Mouse (Mus musculus) C2C12 (cell line): Measurements from ENCODE around the gene Tec. TPM values are rescaled to one million over a fixed set of nuclear protein-coding genes. Genes with fewer than 3 reads are reported as not detected.

Source experiments
- H3K27me3 ChIP-seq: one replicate; pipeline ENCODE4 v1.6.1; 2011; ENCODE audit not compliant: control insufficient read depth, insufficient read depth, insufficient read length
- H3K36me3 ChIP-seq: one replicate; pipeline ENCODE4 v1.6.1; 2011; ENCODE audit not compliant: control insufficient read depth, insufficient read depth
- H3K4me3 ChIP-seq: one replicate; pipeline ENCODE4 v1.5.1; 2011; ENCODE audit warnings: mild to moderate bottlenecking, control low read depth; ENCODE audit not compliant: poor library complexity, insufficient read depth, severe bottlenecking
- H3K79me2 ChIP-seq: one replicate; pipeline ENCODE4 v1.6.1; 2011; ENCODE audit not compliant: control insufficient read depth, insufficient read depth
- H3K79me3 ChIP-seq: one replicate; pipeline ENCODE4 v1.6.1; 2011; ENCODE audit warnings: low read depth, control low read depth
- H3ac ChIP-seq: one replicate; pipeline ENCODE3; 2011; ENCODE audit warnings: low read depth; ENCODE audit not compliant: control insufficient read depth, insufficient read length
- CEBPB ChIP-seq: IDR thresholded peaks from one replicate; pipeline ENCODE4 v1.6.1; 2011; ENCODE audit warnings: low read depth, mild to moderate bottlenecking, control low read depth, moderate library complexity
- CTCF ChIP-seq: IDR thresholded peaks from one replicate; pipeline ENCODE4 v1.5.1; 2011; ENCODE audit not compliant: control insufficient read depth, insufficient read depth, insufficient read length
- FOSL1 ChIP-seq: IDR thresholded peaks from one replicate; pipeline ENCODE4 v1.8.0; 2011; ENCODE audit warnings: mild to moderate bottlenecking, low read length; ENCODE audit not compliant: poor library complexity, insufficient read depth, severe bottlenecking
- MAX ChIP-seq: IDR thresholded peaks from one replicate; pipeline ENCODE4 v1.6.1; 2011; ENCODE audit warnings: mild to moderate bottlenecking, control low read depth
- MYOD1 ChIP-seq: IDR thresholded peaks from one replicate; pipeline ENCODE4 v1.6.1; 2011; ENCODE audit warnings: low read depth; ENCODE audit not compliant: control insufficient read depth, insufficient read length
- MYOG ChIP-seq: IDR thresholded peaks from one replicate; pipeline ENCODE4 v1.6.1; 2011; ENCODE audit not compliant: control insufficient read depth, insufficient read length; ENCODE audit errors: extremely low read depth
- USF1 ChIP-seq: IDR thresholded peaks from one replicate; pipeline ENCODE4 v1.6.1; 2011; ENCODE audit warnings: low read depth, mild to moderate bottlenecking, control low read depth, moderate library complexity
- polyA plus RNA-seq: library from polyadenylated mRNA; unstranded; fragments of >200 nt; fragmentation: generic; extraction: Trizol; gene quantifications from one replicate; pipeline ENCODE4 v1.2.1, GENCODE M21; 2012; ENCODE audit warnings: missing spikeins

The Tec gene
- polyA plus RNA-seq, 1 experiment: 0.88 TPM

DNA sequence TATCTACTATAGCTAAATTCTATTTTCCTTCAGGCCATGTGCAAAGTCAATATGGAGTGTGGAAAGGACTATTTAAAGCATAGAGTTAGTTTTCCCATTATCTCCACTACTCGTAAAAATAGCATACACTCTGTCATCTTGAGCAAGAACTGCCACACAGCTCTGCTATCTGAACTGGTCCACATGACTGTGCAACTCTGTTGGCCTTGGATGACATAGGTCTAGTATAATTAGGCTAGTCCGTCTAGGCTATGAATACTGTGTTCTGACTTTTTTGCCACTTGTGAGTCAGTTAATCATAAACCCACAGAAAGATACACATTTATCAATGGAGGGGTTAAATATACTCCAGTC lies 14.1 kb upstream of the Tec start:
- H3ac ChIP-seq: no peak overlapping the region
- no peaks in the 10 kb centered on the region for H3K79me2 ChIP-seq
- no peak for TF ChIP-seq MYOD1
- no peak for TF ChIP-seq CTCF
- TF ChIP-seq MYOG: no peak
- no peak for TF ChIP-seq MAX
- no peak for TF ChIP-seq FOSL1
- no peak for TF ChIP-seq USF1
- TF ChIP-seq CEBPB: no peak
- H3K36me3 ChIP-seq: no peaks in the 10 kb centered on the region
- no peaks in the 10 kb centered on the region for H3K27me3 ChIP-seq
- no peaks in the 10 kb centered on the region for H3K79me3 ChIP-seq
- no peak overlapping the region for H3K4me3 ChIP-seq

DNA sequence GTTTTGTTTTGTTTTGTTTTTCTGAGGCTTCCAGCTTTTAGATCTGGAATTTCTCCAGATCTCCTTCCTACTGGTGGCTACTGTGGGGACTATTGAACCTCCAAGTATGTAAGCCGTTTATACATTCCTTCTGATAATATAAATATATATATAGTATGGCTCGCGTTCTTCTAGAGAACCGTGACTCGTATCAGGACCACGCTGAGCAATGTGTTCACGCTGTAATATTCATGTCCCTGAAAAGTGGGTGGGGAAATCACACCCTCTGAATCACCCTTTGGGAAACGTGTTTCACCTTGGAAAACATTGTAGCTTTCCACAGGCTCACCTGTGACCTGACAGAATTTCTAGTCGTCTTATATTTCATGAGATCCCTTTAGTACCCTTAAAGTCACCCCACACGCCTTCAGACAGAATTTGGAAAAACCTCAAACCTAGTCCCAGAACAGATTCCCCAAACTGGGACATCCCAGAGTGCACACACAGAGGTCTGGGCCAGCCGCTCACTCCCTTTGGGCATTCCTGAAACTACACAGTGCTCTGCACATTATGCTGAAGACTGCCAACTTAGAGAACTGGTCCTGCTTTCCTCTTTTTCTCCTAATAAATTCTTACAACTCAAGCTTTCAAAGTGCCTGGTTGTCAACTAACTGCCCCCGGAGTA lies 13.6 kb upstream of the Tec start:
- Histone ChIP-seq H3K36me3 (no peaks in the 10 kb centered on the region), H3K79me2 (no peaks in the 10 kb centered on the region), H3K79me3 (no peaks in the 10 kb centered on the region), H3ac (no peak overlapping the region), H3K27me3 (no peaks in the 10 kb centered on the region), H3K4me3 (no peak overlapping the region)
- TF ChIP-seq CEBPB (no peak), USF1 (no peak), MAX (no peak), MYOG (no peak)

DNA sequence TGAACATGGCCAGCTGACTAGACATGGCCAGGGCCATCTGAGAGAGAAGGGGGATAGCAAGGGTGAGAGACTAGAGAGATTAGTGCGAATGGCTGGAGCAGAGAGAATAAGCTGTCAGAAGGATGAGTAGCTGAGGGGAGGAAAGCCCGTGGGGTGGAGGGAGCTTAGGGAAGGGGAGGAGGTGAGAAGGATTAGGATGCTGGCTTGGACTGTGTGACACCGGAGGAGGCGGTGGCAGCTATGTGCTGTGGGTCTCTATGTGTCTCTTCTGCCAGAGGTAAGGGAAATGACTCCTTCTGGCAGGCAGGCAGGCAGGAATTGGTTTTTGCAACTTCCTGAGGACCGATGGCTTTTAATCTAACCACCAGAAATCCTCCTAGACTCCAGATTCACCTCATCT lies 11.5 kb upstream of the Tec start:
- TF ChIP-seq MYOD1: no peak
- no peak for TF ChIP-seq USF1
- TF ChIP-seq CTCF: no peak
- no peak for TF ChIP-seq MAX
- TF ChIP-seq CEBPB: no peak
- TF ChIP-seq FOSL1: no peak
- TF ChIP-seq MYOG: no peak
- H3K79me2 ChIP-seq: no peaks in the 10 kb centered on the region
- no peaks in the 10 kb centered on the region for H3K36me3 ChIP-seq
- H3ac ChIP-seq: no peak overlapping the region
- H3K79me3 ChIP-seq: no peaks in the 10 kb centered on the region
- H3K27me3 ChIP-seq: peaks cover 7% of the 10 kb centered on the region
- H3K4me3 ChIP-seq: no peak overlapping the region

DNA sequence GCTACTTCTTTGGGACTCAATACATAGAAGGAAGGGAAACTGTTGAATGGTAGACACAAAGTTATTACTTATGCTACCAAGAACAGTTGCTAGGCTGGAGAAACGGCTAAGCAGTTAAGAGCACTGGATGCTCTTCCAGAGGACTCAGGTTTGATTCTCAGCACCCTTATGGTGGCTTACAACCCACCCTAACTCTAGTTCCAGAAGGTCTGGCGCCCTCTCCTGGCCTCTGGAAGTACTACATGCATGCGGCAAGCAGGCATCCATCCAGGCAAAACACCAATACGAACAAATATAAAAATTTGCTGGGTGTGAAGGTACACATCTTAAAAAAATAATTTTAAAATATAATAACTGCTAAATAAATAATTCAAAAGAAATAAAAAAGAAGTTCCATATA lies 2.8 kb upstream of the Tec start:
- H3K27me3 ChIP-seq: peaks cover 3% of the 10 kb centered on the region
- no peak overlapping the region for H3K4me3 ChIP-seq
- no peak for TF ChIP-seq FOSL1
- TF ChIP-seq MYOD1: no peak
- TF ChIP-seq CTCF: no peak
- no peak for TF ChIP-seq CEBPB
- TF ChIP-seq USF1: no peak
- TF ChIP-seq MAX: no peak
- TF ChIP-seq MYOG: no peak
- H3K79me2 ChIP-seq: no peaks in the 10 kb centered on the region
- H3ac ChIP-seq: no peak overlapping the region
- H3K79me3 ChIP-seq: no peaks in the 10 kb centered on the region
- no peaks in the 10 kb centered on the region for H3K36me3 ChIP-seq

DNA sequence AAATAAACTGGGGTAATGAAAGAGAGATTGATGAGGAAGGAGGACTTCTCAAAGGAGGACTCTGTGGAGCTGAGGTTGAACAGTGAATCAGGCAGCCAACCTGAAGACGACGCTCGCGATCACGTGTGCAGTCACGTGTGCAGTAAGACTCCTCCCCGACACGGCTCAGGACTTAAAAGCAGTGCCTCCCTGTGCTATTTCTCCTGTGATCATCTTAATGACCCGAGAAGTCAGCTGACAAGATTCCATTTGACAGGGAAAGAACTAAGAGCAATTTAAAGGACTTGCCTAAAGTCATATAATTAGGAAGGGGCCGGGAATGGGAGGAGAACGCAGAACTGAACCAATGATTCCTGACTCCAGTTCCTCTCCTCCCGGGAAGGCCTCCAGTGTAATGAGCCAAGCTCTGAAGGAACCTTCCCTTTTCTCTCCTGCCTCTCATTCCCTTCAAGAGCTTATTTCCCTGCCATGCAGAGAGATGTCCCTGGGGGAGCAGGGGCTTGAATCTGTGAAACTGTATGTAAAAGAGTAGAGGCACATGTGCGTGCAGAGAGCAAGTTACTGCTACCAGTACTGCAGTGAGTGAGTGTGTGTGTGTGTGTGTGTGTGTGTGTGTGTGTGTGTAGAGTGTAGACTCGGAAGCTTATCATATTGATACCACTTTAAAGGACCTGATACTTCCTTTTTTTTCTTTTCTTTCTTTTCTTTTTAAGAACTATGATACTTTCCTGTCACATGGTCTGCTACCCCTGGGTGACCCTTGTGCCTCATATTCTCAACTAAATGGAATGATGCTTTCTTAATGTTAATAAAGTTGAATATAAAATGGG lies 1.7 kb upstream of the Tec start:
- Histone ChIP-seq H3K27me3 (no peaks in the 10 kb centered on the region), H3K4me3 (no peak overlapping the region), H3ac (no peak overlapping the region), H3K79me3 (no peaks in the 10 kb centered on the region), H3K36me3 (no peaks in the 10 kb centered on the region), H3K79me2 (no peaks in the 10 kb centered on the region)
- TF ChIP-seq MYOD1 (no peak), MYOG (no peak), CTCF (no peak), CEBPB (no peak), USF1 (no peak), FOSL1 (no peak), MAX (no peak)
